Comparison of ENCODE assay signal across 15 mouse cellular contexts in the genomic region with DNA sequence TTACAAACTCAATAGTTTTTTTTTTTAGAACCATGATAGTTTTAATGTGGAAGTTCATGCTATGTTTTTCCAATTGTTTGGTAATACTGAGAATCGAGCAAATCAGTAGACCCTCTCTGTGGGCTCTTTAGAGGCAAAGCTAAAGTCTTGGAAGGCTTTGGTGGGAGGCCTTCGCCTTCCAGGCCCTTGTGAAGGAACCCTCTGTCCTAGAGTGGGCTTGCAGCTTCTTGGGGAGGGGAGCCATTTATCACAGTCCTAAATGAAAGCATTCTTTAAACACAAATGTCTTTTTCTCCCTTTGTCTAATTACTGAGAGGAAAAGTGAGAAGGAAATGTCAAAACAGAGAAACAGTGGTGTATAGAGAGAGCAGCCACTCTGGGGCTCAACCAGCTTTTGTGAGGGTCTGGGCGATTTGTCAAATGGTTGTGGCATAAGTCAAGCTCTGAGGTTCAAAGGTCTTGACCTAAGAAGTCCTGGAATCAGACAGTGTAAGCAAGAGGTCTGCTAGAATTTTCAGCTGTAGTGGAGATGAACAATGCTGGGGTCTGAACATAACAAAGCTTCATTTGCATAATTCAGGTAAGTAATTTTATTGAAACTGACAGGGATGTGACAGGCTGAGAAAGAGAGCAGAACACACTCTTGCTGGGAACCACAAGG.
DNase-seq lines count a peak whose midpoint lies in the region; ATAC-seq lines count a peak whose summit lies in the region.
"Had no signal": no experiment of that assay in that cellular context is flagged by ENCODE, and none has a peak within 500 bp of the region (broad histone marks: within the 10 kb centered on the region; RNA-seq: fewer than 3 reads in every experiment).

No protein-coding gene starts in this region.

- no peaks in the 10 kb centered on the region for H3K9me3 ChIP-seq in embryonic facial prominence, embryonic 11.5 days (replicated peaks; ENCODE audit: control insufficient read depth, low read length)
- H3K9me3 ChIP-seq in forebrain, embryonic 16.5 days (ENCODE audit: control insufficient read depth, low read length) = no peaks in the 10 kb centered on the region
- H3K9me3 ChIP-seq in midbrain, embryonic 11.5 days (ENCODE audit: control insufficient read depth, low read length) = no peaks in the 10 kb centered on the region
- H3K9me3 ChIP-seq: heart, embryonic 15.5 days; limb, embryonic 15.5 days had no signal

- no peak overlapping the region for H3K27ac ChIP-seq in embryonic facial prominence, embryonic 11.5 days (replicated peaks; ENCODE audit: low read depth, low read length)
- peak overlapping the region; percentile 19; the same call in 1 of the 2 replicates for H3K27ac ChIP-seq in forebrain, embryonic 16.5 days (ENCODE audit: low read length)
- no peak overlapping the region for H3K27ac ChIP-seq in midbrain, embryonic 11.5 days (ENCODE audit: low read depth, low read length)
- H3K27ac ChIP-seq: heart, embryonic 15.5 days; limb, embryonic 15.5 days had no signal

- H3K27me3 ChIP-seq in embryonic facial prominence, embryonic 11.5 days (ENCODE audit: control insufficient read depth, insufficient read depth, low read length) = no peaks in the 10 kb centered on the region
- H3K27me3 ChIP-seq in forebrain, embryonic 16.5 days (replicated peaks; ENCODE audit: control insufficient read depth, insufficient read depth, low read length) = no peaks in the 10 kb centered on the region
- H3K27me3 ChIP-seq in midbrain, embryonic 11.5 days (ENCODE audit: control insufficient read depth, insufficient read depth, low read length) = no peaks in the 10 kb centered on the region
- H3K27me3 ChIP-seq: heart, embryonic 15.5 days; limb, embryonic 15.5 days; megakaryocyte, embryonic 14.5 days had no signal

- WGBS in embryonic facial prominence, embryonic 11.5 days = 17% methylated on average over 3 of the region's 3 CpGs
- 8% methylated on average over 3 of the region's 3 CpGs for WGBS in forebrain, embryonic 16.5 days
- WGBS in midbrain, embryonic 11.5 days = 10% methylated on average over 3 of the region's 3 CpGs

- DNase-seq in embryonic facial prominence, embryonic 11.5 days (ENCODE audit: low spot score) = peak; percentile 12
- DNase-seq in midbrain, embryonic 11.5 days (ENCODE audit: low spot score, missing footprints) = peak; percentile 92
- peak; percentile 70 for DNase-seq in retina, embryonic 14.5 days (ENCODE audit: low spot score)
- DNase-seq in urinary bladder, postnatal 4 days (ENCODE audit: low spot score in 2 of 2) = no peak
- no peak for DNase-seq in kidney, postnatal 4 days
- no peak for DNase-seq in spleen, postnatal 10 days (ENCODE audit: low spot score in 2 of 2)
- DNase-seq: cerebellum, postnatal 36 days; gastrocnemius, postnatal 25 days; kidney, adult 11 months; lung, embryonic 14.5 days; thymus, postnatal 36 days had no signal

- no peaks in the 10 kb centered on the region for H3K36me3 ChIP-seq in embryonic facial prominence, embryonic 11.5 days (replicated peaks; ENCODE audit: control insufficient read depth, insufficient read depth, low read depth, low read length)
- no peaks in the 10 kb centered on the region for H3K36me3 ChIP-seq in forebrain, embryonic 16.5 days (ENCODE audit: control insufficient read depth, insufficient read depth)
- no peaks in the 10 kb centered on the region for H3K36me3 ChIP-seq in midbrain, embryonic 11.5 days (ENCODE audit: control insufficient read depth, insufficient read depth, low read length)
- H3K36me3 ChIP-seq: heart, embryonic 15.5 days; limb, embryonic 15.5 days had no signal

- H3K4me2 ChIP-seq in embryonic facial prominence, embryonic 11.5 days (ENCODE audit: low read depth, low read length) = no peak overlapping the region
- H3K4me2 ChIP-seq in forebrain, embryonic 16.5 days (ENCODE audit: low read length) = no peak overlapping the region
- no peak overlapping the region for H3K4me2 ChIP-seq in midbrain, embryonic 11.5 days
- H3K4me2 ChIP-seq: heart, embryonic 15.5 days; limb, embryonic 15.5 days; lung, embryonic 14.5 days had no signal

- H3K4me3 ChIP-seq in embryonic facial prominence, embryonic 11.5 days (ENCODE audit: low read depth, low read length) = no peak overlapping the region
- H3K4me3 ChIP-seq in forebrain, embryonic 16.5 days (replicated peaks; ENCODE audit: low read length) = no peak overlapping the region
- H3K4me3 ChIP-seq in midbrain, embryonic 11.5 days (ENCODE audit: low read depth, low read length) = no peak overlapping the region
- H3K4me3 ChIP-seq: heart, embryonic 15.5 days; limb, embryonic 15.5 days; megakaryocyte, embryonic 14.5 days had no signal

- H3K9ac ChIP-seq in embryonic facial prominence, embryonic 11.5 days (replicated peaks; ENCODE audit: low read length) = no peak overlapping the region
- H3K9ac ChIP-seq in forebrain, embryonic 16.5 days (replicated peaks; ENCODE audit: low read depth, low read length) = no peak overlapping the region
- H3K9ac ChIP-seq in midbrain, embryonic 11.5 days (ENCODE audit: low read length) = no peak overlapping the region
- H3K9ac ChIP-seq: heart, embryonic 15.5 days; limb, embryonic 15.5 days; lung, embryonic 14.5 days had no signal

- no peaks in the 10 kb centered on the region for H3K4me1 ChIP-seq in embryonic facial prominence, embryonic 11.5 days (ENCODE audit: control insufficient read depth, insufficient read depth, low read length)
- peaks cover 21% of the 10 kb centered on the region for H3K4me1 ChIP-seq in forebrain, embryonic 16.5 days (replicated peaks; ENCODE audit: control insufficient read depth, insufficient read depth, low read length)
- peaks cover 9% of the 10 kb centered on the region; the same call in 1 of the 2 replicates for H3K4me1 ChIP-seq in midbrain, embryonic 11.5 days (ENCODE audit: control insufficient read depth, insufficient read depth, low read length)
- H3K4me1 ChIP-seq: heart, embryonic 15.5 days; limb, embryonic 15.5 days; megakaryocyte, embryonic 14.5 days had no signal

- ATAC-seq in embryonic facial prominence, embryonic 11.5 days (replicated peaks; ENCODE audit: insufficient number of reproducible peaks, low FRiP score, low TSS enrichment, low read depth) = peak; percentile 77; the same call in 1 of the 2 replicates
- peak; percentile 9; the same call in 1 of the 2 replicates for ATAC-seq in forebrain, embryonic 16.5 days
- peak; percentile 84 for ATAC-seq in midbrain, embryonic 11.5 days (ENCODE audit: low FRiP score)

Comparison
In these comparisons a context has a peak if more than half of its experiments do, and no peak if none do; other contexts are left out.
1. ATAC-seq: peak in every context shown above with its lines; median percentile 84 in midbrain, embryonic 11.5 days; 77 in embryonic facial prominence, embryonic 11.5 days; 9 in forebrain, embryonic 16.5 days.
2. DNase-seq: peak in embryonic facial prominence, embryonic 11.5 days (single experiment), midbrain, embryonic 11.5 days (single experiment) and retina, embryonic 14.5 days (single experiment); none in urinary bladder, postnatal 4 days (0 of 2), kidney, postnatal 4 days (0 of 2) and spleen, postnatal 10 days (0 of 2).